Mouse (Mus musculus) mouse trophoblast stem cell (cell line): ENCODE measurements around the gene Dcun1d3.

Experiments
- in situ Hi-C, 2 experiments: fragments of 300-500 bp; cut with MseI, MboI; formaldehyde crosslinking; loops; 2 replicates in 1 of 2; 3 replicates in 1 of 2; pipeline ENCODE4 v1.15.1; 2025

Gene Dcun1d3

DNA sequence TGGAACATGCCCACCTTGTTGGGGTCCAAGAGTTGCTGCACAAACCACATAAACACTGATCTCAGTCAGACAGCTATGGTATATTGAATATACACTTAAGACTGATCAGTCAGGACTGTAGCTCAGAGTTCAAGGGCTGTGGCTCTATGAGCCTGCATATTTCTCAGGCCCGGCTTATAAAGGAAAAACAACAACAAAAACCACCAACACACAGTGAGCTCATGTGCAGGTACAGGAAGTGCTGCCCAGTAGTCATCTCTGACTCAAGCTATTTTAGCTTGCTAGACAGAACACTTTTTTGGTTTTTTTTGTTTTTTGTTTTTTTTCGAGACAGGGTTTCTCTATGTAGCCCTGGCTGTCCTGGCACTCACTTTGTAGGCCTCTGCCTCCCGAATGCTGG, 87.4 kb downstream of the Dcun1d3 start:
- in situ Hi-C loops = no loop called here

DNA sequence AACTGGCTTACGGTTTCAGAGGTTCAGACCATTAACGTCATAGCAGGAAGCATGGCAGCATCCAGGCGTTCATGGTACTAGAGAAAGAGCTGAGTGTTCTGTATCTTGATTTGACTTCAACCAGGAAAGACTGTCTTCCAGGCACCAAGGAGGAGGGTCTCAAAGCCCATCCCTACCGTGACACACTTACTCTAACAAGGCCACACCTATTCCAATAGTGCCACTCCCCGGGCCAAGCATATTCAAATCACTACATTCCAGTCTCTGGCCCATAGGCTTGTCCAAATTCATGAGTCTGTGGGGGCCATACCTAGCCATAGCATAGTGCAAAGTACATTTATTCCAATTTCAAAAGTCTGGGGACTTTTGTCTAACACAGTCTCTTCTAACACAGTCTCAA, 88.7 kb downstream of the Dcun1d3 start:
- in situ Hi-C loops = no loop called here
